Mouse (Mus musculus) thymus, adult 2 months (tissue): ENCODE measurements around the gene Olfr172. TPM values are rescaled to one million over a fixed set of nuclear protein-coding genes. Genes with fewer than 3 reads are reported as not detected.

Experiments used
- DNase-seq: peaks from one replicate; pipeline ENCODE4 v3.0.0; 2021
- H3K27ac ChIP-seq: fragments of 200-500 bp; 2 replicates; pipeline ENCODE4 v1.5.1; 2012; ENCODE audit warnings: low read length, control low read depth; ENCODE audit not compliant: control insufficient read depth, insufficient read depth
- H3K27me3 ChIP-seq: fragments of 200-500 bp; 2 replicates; pipeline ENCODE4 v1.6.1; 2012; ENCODE audit warnings: mild to moderate bottlenecking, low read length, moderate library complexity, mixed read lengths; ENCODE audit not compliant: control insufficient read depth, insufficient read depth
- H3K36me3 ChIP-seq: fragments of 200-500 bp; 2 replicates; pipeline ENCODE4 v1.6.1; 2012; ENCODE audit warnings: mild to moderate bottlenecking, low read length, moderate library complexity; ENCODE audit not compliant: control insufficient read depth, insufficient read depth
- H3K4me1 ChIP-seq: fragments of 200-500 bp; replicated peaks from 2 replicates; pipeline ENCODE4 v1.6.1; 2012; ENCODE audit warnings: low read length; ENCODE audit not compliant: control insufficient read depth, insufficient read depth
- H3K4me3 ChIP-seq: fragments of 200-500 bp; 2 replicates; pipeline ENCODE4 v1.5.1; 2012; ENCODE audit warnings: mild to moderate bottlenecking, low read length, control low read depth, moderate library complexity; ENCODE audit not compliant: control insufficient read depth, insufficient read depth
- CTCF ChIP-seq: fragments of 200-500 bp; IDR thresholded peaks from 2 replicates; pipeline ENCODE4 v1.5.1; 2012; ENCODE audit warnings: mild to moderate bottlenecking, control low read depth, low read length, moderate library complexity, borderline replicate concordance; ENCODE audit not compliant: control insufficient read depth, poor library complexity, insufficient read depth; ENCODE audit errors: extremely low read depth
- POLR2A ChIP-seq: fragments of 200-500 bp; IDR thresholded peaks from 2 replicates; pipeline ENCODE4 v1.6.1; 2012; ENCODE audit warnings: mild to moderate bottlenecking, low read length, control low read depth, moderate library complexity; ENCODE audit not compliant: control insufficient read depth, poor library complexity, insufficient read depth; ENCODE audit errors: extremely low read depth
- WGBS: fragments of 180-500 bp; shearing (Covaris S2); methylation state at CpG from one replicate; pipeline ENCODE4 v1.1.7; 2018; 5-methylcytosine and 5-hydroxymethylcytosine counted together
- polyA plus RNA-seq: library from polyadenylated mRNA; depleted of rRNA; stranded (reverse); fragments of >200 nt; gene quantifications from 2 replicates; pipeline ENCODE4 v1.2.3, GENCODE M21; 2012; rRNA removed

The Olfr172 gene
- polyA plus RNA-seq: not detected in 2 replicates

- Histone ChIP-seq H3K36me3 (no peaks in the 10 kb centered on the region), H3K27ac (no peak within 1 kb of the TSS), H3K4me3 (no peak within 1 kb of the TSS), H3K4me1 (no peaks in the 10 kb centered on the region), H3K27me3 (no peaks in the 10 kb centered on the region)
- DNase-seq: no peak
- WGBS: 88% methylated on average over 1 of the region's 1 CpGs
- TF ChIP-seq CTCF (no peak), POLR2A (no peak)
These were observed at the start of gene Olfr172 for GRCm38 (mm10) chr16:58763076-58763475. Olfr172 (minus strand) TSS chr16:58763176.

GRCm38 (mm10) chr16:58800168-58800567, 37.2 kb upstream of the Olfr172 start, which contains the start of gene Olfr173:
Olfr173 (minus strand) TSS chr16:58800268.
- 78% methylated on average over 2 of the region's 2 CpGs for WGBS
- Histone ChIP-seq H3K4me1 (no peaks in the 10 kb centered on the region), H3K27me3 (no peaks in the 10 kb centered on the region), H3K27ac (no peak within 1 kb of the TSS), H3K4me3 (no peak within 1 kb of the TSS), H3K36me3 (no peaks in the 10 kb centered on the region)
- DNase-seq: no peak
- TF ChIP-seq POLR2A (no peak), CTCF (no peak)

GRCm38 (mm10) chr16:58756191-58756590, 6.8 kb downstream of the Olfr172 start:
- Histone ChIP-seq H3K4me3 (no peak overlapping the region), H3K27me3 (no peaks in the 10 kb centered on the region), H3K4me1 (no peaks in the 10 kb centered on the region), H3K27ac (no peak overlapping the region), H3K36me3 (no peaks in the 10 kb centered on the region)
- DNase-seq: no peak
- no peak for TF ChIP-seq CTCF
- no peak for TF ChIP-seq POLR2A

- no peak for DNase-seq
- Histone ChIP-seq H3K4me1 (no peaks in the 10 kb centered on the region), H3K27me3 (no peaks in the 10 kb centered on the region), H3K27ac (no peak overlapping the region), H3K36me3 (no peaks in the 10 kb centered on the region), H3K4me3 (no peak overlapping the region)
- WGBS: 36% methylated on average over 1 of the region's 1 CpGs
- TF ChIP-seq POLR2A: no peak
- TF ChIP-seq CTCF: no peak
These were observed 11.7 kb downstream of the Olfr172 start for GRCm38 (mm10) chr16:58751314-58751713.

- TF ChIP-seq POLR2A: no peak
- Histone ChIP-seq H3K27me3 (no peaks in the 10 kb centered on the region), H3K36me3 (no peaks in the 10 kb centered on the region), H3K4me3 (no peak overlapping the region), H3K4me1 (no peaks in the 10 kb centered on the region), H3K27ac (no peak overlapping the region)
- 83% methylated on average over 4 of the region's 4 CpGs for WGBS
- DNase-seq: no peak
These were observed 16.3 kb downstream of the Olfr172 start for GRCm38 (mm10) chr16:58746715-58747114.

- Histone ChIP-seq H3K27me3 (no peaks in the 10 kb centered on the region), H3K4me1 (no peaks in the 10 kb centered on the region), H3K36me3 (no peaks in the 10 kb centered on the region), H3K27ac (no peak overlapping the region), H3K4me3 (no peak overlapping the region)
- DNase-seq: no peak
- no peak for TF ChIP-seq POLR2A
- TF ChIP-seq CTCF: no peak
- 98% methylated on average over 5 of the region's 5 CpGs for WGBS
These were observed 22.2 kb downstream of the Olfr172 start for GRCm38 (mm10) chr16:58740751-58741150.

- H3K4me1 ChIP-seq: no peaks in the 10 kb centered on the region
- no peaks in the 10 kb centered on the region for H3K27me3 ChIP-seq
- H3K27ac ChIP-seq: no peak overlapping the region
- DNase-seq: no peak
- H3K36me3 ChIP-seq: no peaks in the 10 kb centered on the region
- WGBS: 96% methylated on average over 1 of the region's 1 CpGs
- no peak overlapping the region for H3K4me3 ChIP-seq
- TF ChIP-seq CTCF (no peak), POLR2A (no peak)
These were observed 24.2 kb downstream of the Olfr172 start for GRCm38 (mm10) chr16:58738800-58739199.
